Mouse (Mus musculus) right cerebral cortex, postnatal 10 days (tissue): ENCODE results near the gene Tgfbr3.

Experiments used
- DNase-seq, 2 experiments: peaks; one replicate each; pipeline ENCODE4 v3.0.0; 2021; ENCODE audit warnings: low spot score in 2 of 2

Tgfbr3 gene

DNA sequence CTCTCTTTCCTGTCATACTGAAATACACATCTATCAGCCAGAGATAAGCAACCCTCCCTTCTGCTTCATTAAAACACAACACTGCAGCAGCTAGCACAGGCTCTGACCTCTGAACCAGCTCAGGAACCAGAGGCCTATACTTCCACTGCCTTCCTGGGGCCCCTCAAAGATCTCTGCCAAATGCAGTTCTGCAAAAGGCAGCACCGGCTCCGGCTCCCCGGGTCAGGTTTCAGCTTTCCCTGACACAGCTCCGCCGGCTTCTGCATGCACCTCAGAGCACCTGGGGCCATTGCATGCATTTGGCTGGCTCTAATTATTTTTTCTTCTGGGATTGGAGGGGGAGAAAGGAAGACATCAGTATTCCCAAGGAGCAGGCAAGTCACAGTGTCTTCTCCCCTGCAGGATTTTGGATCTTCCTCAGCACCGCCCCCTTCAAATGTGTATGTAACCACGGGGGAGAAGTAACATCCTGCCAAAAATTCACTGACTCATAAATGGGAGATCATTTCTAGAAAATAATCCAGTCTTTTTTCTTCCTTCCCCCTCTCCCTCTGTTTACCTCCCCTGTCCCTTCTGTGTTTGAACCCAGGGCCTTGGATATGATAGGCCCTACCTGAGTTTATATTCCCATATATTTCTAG lies 178.4 kb downstream of the Tgfbr3 start:
- peak; percentile 34 to 44 for DNase-seq

DNA sequence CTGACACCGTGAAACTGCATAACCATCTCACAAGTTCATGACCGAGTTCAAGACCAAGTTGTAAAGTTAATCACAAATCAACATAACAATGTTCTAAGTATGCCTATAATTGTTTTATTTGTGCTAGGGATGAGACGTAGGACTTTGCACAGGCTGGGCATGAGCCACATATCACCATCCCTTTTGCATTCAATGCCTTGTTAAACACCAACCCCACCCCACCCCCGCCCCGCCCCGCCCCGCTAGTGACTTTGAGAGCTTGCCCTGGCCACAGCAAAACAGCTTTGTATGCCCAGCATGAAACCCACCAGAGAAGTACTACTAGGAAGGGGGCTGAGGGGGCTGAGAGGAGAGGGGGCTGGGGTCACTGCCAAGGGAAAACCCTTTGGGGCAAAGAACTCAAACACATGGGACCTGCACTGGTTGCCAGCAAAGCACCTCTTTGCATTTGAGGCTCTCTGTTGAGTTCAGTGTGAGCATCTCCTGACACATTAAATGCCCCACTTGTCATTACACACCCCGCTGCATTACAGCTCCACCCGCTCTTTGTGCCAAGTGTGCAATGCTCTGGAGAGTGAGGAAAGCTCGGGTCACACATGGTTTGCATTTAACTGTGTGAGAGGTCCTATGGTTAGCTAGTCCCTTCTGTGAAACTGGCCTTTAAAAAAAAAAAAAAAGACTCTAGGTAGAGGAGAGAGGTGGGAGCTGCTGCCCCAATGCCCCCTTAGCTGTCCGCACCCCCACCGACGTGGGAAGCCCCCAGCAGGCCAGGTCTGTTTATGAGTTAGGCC lies 179.1 kb downstream of the Tgfbr3 start:
- no peak for DNase-seq

DNA sequence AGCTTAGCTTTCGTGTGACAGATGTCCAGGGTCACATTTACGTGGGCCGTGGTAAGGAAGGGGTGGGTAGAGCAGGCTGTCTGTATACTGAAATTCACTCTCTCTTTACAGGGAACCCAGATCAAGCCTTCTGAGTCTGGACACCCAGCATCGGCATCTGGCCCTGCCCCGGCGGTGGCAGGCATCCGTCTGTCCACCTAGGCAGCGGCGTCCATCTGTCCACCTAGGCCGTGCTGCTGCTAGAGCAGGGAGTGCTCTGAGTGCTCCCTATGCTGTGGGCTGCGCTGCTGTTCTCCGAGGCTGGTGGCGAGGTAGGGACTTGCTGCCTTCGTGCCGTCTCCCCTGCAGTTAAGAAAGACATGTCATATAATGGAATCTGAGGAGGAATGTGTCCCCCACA lies 180.0 kb downstream of the Tgfbr3 start:
- DNase-seq: no peak

DNA sequence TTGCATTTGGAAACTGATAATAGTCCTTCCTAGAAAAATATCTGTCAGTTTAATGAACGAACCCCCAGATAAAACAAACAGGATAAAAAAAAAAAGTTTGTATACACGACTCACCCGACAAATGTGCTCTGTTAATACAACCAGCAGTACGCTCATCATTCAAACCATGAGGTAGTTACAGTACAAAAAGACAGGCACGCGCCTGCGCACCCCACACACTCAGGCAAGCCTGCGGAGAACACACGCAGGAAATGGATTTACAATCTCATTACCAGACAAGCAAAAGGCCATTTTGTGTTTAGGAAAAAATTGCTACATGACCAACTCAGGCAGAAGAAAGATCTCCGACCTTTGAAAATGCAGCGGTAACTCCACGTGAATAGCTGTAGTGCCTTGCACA lies 182.6 kb downstream of the Tgfbr3 start:
- DNase-seq: no peak

DNA sequence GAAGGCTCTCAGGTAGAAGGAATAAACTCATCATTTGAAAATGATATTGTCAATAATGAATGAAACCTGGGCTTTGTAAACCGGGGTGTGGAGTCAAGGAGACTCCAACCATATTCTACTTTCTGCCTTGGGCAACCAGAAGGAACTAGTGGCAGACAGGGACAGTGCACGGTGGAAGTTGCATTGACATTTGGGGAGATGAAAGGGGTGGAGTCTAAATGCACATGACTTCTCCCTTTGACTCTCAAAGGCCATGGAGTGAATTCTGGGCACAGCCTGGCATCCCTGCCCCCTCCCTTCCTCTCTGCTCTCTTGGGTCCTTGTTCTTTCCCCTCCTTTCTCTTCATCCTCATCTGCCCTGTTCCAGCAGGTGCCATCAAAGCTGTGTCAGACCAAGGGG lies 183.3 kb downstream of the Tgfbr3 start:
- no peak for DNase-seq

DNA sequence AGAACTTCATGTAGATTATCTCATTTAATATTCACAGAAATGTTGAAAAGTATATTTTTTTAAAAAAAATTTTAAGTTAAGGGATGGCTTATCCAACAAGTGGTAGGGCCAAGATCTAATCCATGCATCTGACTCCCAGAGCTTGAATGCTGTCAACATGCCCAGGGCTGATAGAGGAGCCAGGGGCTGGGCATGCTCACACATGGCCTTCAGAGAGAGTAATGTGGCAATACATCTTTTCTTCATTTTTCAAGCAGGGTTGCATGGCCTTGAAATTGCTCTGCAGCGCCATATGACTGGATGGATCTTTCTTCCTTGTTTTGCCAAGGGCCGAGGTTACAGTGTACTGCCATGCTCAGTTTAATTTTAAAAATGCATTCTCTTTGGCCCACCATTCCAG lies 185.8 kb downstream of the Tgfbr3 start:
- DNase-seq: no peak

DNA sequence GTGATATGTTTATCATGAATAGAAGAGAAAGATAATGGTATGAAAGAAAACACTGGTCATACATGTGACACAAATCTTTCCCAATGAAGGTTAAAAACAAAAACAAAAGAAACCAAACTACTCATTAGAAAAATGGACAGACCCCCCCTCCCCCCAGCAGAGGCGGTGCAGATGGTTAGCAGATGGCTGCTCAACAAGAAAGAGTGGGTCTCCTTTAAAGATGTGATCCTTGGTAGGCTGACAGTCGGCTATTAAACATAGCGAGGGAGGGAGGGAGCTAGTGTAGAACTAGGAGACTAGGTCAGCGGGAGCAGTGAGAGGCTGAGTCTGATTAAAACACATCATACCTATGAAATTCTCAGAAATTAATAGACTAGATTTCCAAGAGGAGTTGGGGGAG lies 186.5 kb downstream of the Tgfbr3 start:
- DNase-seq: no peak

DNA sequence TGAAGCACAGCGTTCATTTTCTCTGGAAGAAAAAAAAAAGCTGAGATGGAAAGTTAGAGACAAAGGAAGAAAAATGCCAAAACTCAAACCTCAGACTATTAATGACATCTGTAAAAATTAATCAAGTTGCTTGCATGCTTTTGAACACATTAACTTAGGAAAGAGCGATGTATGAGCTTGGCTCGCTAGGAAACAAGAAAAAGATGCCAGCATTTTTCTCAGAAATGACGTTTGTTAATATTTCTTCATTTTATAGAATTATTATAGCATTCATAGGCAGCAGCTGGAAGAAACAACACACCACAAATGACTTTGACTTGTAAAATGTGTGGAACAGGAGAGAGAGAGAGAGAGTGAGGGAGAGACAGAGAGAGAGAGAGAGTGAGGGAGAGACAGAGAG lies 187.7 kb downstream of the Tgfbr3 start:
- DNase-seq: no peak

DNA sequence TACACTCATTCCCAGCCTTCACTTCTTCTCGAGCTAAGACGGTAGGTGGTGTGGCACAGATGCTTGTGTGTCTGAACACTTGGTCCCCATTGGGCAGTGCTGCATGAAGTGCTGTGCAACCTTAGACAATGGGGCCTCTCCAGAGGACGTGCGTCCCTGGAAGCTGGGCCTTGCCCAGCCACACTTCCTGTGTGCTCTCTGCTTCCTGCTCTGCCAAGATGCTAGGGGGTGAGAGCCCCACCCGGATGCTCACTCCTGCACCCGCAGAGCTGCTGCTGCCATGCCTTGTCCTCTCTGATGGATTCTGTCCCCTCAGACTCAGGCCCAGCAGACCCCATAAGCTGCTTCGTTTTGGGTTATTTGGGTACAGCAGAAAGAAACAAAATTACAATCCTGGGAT lies 188.3 kb downstream of the Tgfbr3 start:
- no peak for DNase-seq

DNA sequence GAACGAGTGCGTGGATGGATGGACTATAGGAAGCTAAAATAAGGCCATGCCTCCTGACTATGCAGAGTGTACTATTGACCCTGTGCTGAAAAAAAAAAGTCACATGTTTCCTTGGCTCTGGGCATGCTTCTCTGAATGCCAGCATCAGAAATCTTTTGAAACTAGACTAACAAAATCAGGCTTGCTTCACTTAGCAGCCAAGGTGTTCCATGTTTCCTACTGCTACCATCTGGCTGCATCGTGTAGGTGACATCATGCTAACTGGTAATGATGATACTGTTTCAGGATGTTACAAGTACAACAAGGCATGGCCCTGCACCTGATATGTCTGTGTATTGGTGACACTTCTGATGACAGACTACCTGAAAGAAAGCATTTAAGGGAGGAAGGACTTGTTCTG lies 189.8 kb downstream of the Tgfbr3 start:
- DNase-seq: no peak

DNA sequence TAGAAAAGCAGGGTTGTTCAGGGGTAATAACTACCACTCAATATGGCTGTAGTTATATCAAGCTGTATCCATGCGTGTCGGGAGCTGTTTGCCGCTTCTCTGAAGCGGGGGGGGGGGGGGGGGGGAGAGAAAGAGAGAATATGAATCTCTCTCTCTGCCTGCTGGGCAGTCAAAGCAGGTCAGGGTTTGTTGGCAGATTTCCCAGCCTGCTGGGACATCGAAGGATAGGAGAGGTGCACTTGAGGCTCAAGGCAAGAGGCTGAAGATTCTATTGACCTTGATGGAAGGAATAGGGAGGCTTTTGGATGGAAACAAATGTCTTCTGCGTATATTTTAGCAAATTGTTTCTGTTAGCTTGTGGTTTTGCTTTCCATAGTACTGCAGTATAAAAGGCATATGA lies 190.4 kb downstream of the Tgfbr3 start:
- DNase-seq: no peak

DNA sequence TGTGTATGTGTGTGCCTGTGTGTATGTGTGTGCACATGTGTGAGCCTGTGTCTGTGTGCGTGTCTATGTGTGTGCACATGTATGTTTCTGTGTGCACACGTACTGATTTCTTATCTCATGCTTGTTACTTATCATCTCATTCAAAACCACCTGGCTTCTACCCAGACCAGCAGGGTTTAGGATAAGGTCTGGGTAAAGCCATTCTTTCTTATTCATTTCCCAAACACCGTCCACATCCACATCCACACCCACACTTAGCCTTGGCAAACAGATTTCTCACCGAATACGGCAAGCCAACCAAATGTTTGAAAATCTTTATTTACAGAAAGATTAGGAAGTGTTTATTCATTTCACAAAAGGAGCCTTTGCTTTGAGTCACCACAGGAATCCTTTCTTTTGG lies 191.4 kb downstream of the Tgfbr3 start:
- no peak for DNase-seq

DNA sequence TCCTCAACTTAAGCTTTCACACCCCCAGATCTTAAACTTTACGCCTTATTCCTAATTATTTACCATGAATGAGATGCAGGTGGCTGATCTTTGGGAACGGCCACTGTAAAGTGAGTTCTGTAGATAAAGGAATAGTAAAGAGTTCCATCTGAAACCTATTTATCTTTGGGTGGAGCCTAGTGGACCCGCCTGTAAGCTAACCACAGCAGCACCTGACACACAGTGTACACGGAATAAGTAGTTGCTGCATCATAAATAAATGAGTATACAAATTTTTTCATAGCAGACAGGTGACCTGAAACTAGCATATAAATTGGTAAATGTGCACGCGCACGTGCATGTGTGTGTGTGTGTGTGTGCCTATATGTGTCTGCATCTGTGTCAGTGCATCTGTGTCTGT lies 192.1 kb downstream of the Tgfbr3 start:
- no peak for DNase-seq

DNA sequence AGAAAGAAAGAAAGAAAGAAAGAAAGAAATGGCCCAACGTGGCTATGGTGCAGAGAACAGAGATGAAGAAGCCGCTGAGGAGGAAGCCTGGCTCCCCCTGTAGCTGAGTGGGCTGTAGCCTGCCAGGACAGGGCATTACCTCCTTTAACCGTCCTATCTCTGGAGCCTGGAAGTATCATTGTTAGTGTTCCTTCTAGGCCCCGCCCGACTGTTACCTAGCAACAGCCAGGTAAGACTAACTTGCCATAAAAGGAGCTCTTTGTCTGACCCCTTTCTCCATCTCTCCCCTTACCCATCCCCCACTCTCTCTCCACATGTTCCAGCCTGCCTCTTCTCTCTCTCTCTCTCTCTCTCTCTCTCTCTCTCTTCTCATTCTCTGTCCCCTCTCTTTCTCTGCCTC lies 195.2 kb downstream of the Tgfbr3 start:
- no peak for DNase-seq

DNA sequence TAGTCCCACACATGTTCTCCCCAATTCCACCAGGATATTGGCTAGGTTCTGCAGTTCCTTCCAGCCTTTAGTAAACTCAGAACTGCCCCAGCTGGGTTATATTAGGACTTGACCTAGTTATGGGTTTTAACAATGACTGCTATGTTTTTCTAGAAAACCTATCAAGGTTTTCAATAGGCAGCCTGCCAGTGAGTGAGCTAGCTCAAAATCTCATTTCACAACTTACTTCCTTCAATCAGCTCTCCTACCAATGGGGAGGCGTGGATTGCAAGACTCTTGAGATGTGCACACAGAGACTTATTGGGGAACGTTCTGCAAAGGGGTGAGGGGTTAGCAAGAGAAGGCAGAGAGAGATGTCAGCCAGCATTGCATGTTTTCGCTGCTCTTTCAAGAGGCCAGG lies 196.2 kb downstream of the Tgfbr3 start:
- no peak for DNase-seq

DNA sequence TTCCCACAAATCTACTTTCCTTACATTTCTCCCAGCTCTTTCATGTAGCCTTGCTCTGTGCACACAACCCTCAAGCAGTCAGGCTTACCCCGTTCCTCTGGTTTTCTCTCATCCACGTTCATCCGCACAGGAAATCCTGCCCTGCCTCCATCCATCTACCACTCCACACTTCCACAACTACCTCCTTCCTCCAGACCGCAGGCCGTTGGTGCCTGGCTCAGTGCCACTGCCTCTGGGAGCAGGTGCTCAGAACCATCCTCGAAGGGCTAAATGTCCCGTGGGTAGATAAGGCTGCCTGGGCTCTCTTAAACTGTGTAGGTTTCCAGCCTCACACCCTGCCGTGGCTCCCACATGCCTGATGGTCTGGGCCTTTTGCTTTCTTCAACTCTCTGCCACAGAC lies 197.3 kb downstream of the Tgfbr3 start:
- DNase-seq: no peak

DNA sequence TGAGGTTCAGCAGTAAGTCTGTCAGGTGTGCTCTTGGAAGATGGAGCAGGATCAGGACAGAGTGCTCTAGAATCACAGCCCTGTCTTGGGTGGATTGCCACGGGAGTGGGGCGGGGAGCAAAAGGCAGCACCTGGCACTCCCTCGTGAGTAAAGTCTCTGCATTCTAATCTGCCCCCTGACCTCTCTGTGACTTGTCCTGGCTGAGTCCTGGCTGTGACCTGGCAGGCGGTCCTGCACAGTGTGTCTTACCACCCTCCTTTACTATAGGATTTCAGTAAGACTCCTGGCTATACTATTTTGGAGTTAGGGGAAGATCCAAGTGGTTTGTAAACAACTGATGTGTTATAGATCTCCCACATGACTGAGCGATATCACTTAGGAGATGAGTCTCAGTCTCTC lies 199.5 kb downstream of the Tgfbr3 start:
- DNase-seq: no peak

DNA sequence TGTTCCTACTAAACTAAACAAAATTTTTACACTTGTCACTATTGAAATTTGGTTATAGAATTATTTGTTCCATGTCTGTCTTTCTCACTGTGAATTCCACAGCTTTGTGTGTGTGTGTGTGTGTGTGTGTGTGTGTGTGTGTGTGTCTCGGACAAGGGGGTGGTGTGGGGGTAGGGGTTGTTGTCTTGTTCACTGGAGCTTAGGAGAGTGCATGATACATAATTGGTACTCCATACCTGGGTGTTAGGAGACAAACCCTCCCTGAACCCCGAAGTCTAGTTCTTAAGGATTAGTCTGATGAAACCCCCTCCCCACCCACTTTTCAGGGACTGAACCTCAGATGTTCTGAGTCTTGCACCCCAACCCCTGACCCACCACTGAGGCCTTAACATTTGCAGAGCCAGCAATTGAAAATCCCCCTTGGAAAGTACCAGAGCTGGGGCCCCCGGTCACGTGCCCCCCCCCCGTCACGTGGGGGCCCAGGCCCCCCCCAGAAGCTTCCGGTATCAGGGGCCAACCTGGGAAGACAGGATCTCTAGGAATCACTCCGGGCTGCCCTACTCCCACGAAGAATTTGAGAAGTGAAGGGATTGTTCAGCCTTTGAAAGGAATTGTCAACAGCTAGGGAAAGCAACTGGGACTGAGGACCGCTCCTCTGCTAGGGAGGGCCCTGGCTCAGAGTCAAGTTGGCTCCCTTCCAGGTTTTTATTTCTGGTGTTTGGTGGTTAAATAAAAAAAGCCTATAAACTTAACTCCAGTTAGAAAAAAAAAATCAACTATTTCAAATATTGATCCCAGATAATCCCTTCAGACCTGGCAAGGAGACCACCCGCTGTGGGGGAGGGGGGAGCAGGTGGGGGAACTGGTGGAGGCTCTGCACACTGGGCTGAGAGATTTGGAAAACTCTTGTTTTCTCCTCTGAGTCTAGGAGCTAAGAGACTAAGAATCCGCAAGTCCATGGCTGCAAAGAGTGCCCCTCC lies 201.3 kb downstream of the Tgfbr3 start:
- DNase-seq: peak; percentile 79 to 84

DNA sequence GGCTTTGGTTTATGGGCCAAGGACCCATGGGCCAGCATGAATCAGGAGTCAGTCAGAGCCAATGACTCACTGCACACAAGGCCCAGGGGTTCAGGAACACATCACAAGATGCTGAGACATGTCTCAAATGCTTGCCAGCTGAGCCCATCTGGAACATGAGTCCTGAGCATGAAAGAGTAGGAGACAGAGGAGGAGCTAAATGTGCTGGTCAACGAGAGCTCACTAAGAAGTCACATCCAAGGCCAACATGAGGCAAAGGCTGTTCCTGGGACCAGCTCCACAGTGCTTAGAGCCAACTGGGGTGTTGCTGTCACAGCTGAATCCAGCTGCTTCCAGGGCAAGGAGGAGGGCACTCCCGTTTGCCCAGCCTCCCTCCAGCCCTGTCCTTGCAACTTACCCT lies 202.1 kb downstream of the Tgfbr3 start:
- no peak for DNase-seq

DNA sequence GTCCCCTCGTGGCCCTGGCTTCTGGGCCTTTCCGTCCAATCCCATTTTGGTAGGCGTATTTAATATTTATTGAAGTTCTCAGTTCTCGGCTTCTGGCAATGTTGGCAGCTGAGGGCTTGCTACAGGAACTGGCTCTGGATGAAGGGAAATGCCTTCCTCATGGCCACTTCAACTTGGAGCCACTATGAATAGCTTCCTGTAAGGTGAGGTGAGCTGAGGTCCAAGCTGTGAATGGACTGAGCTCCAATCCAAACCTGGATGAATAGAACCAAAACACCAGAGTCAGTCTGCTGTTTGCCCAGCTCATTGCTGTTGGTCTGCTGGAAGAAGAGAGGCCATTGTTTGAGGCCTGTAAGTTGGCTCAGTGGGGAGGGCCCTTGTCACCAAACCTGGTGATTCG lies 203.3 kb downstream of the Tgfbr3 start:
- DNase-seq: no peak

DNA sequence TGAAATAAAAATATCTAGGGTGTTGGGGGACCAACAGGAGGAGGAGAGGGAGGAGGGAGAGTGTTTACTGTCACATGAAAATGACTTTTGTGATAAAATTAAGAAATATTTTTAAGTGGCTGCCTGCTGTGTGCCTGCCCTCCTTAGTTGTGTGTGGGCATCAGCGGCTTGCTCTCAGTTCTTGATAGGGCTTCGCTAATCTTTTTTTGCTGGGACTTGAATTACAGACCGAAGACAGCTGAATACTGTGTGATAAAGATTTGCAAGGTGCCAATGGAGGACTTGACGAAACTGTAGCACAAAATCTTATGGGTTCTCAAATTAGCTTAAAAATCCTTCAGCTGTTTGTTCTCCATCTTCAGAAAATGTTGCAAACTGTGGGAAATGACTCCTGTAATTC lies 205.0 kb downstream of the Tgfbr3 start:
- DNase-seq: no peak

DNA sequence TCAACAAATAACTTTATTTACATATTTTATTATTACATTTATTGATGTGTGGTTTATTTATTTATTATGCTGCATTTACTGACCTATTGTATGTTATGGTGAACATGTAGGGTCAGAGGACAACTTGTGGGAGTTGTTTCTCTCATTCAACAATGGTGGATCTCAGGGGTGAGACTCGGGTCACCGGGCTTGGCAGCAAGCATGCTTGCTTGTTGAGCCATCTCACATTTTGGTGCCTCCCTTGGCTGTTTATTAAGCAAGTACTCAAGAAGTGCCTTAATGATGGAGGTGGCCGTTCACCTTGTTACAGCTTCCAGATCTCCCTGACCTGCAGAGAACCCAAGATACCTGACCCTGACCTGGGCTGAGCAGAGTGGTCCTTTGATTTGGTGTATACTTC lies 207.4 kb downstream of the Tgfbr3 start:
- DNase-seq: no peak
